Mouse (Mus musculus) CD4-positive, CD25-positive, alpha-beta regulatory T cell, adult 2 months (primary cell): ENCODE data around the gene A930009A15Rik.

Source experiments
- DNase-seq: peaks from one replicate; pipeline ENCODE4 v3.0.0-alpha.2; 2012; ENCODE audit warnings: low read depth, low spot score

A930009A15Rik gene

GRCm38 (mm10) chr10:115579494-115579893 lies 9.7 kb downstream of the A930009A15Rik start:
- no peak for DNase-seq

- DNase-seq: no peak
These were observed 12.2 kb downstream of the A930009A15Rik start for GRCm38 (mm10) chr10:115581971-115582370.

DNA sequence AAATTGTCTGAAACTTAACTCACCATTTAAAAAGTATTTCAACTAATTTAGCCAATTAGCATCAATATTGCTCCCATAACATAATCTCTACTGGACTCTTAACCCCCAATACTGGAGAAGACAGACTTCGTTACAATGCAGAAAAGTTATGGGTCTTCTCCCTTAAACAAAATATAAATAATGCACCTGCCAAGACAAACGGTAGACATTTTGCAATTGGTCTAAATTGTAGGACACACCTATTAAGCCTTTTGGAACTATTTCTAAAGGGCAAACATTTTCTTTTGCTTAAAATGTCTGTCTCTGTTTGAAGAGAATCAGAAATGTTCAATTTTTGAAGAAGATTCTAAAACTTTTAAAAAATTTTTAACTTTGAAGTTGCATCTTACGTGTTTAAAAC lies 13.3 kb downstream of the A930009A15Rik start:
- no peak for DNase-seq

GRCm38 (mm10) chr10:115584656-115585055 lies 14.9 kb downstream of the A930009A15Rik start:
- no peak for DNase-seq

DNA sequence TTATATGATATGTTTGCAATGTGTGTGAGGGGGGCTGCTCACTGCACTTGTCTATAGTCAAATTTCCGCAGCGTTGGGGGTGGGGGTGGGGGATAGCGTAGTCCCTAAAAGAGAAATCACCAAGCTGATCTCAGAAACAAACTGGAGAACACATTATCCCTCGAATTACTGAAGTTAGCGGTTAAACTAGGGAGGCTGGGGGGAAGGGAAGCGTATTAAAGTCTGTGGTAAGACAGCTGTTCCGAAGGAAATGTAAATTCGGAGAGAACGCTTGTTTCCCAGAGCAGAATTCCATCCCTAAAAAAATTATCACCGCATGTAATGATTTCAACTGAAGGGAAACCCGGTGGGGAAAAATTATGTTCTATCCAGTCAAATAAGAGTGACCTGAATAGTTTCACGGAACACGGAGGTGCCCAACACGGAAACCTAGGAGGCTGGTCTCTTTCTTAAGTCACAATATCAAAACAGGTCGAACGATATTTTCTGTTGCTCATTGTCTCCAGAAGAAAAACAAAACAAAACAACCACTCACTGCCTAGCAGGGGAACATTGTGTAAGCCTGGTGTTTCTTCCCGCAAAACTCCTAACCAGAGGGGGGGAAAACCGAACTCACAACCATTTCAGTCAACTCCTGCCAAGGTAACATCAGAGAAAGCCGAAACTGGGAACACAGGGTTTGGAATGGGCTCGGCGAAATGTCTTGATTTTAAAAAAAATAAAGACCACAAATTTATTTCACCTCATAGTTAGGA lies 15.9 kb downstream of the A930009A15Rik start:
- DNase-seq: no peak

DNA sequence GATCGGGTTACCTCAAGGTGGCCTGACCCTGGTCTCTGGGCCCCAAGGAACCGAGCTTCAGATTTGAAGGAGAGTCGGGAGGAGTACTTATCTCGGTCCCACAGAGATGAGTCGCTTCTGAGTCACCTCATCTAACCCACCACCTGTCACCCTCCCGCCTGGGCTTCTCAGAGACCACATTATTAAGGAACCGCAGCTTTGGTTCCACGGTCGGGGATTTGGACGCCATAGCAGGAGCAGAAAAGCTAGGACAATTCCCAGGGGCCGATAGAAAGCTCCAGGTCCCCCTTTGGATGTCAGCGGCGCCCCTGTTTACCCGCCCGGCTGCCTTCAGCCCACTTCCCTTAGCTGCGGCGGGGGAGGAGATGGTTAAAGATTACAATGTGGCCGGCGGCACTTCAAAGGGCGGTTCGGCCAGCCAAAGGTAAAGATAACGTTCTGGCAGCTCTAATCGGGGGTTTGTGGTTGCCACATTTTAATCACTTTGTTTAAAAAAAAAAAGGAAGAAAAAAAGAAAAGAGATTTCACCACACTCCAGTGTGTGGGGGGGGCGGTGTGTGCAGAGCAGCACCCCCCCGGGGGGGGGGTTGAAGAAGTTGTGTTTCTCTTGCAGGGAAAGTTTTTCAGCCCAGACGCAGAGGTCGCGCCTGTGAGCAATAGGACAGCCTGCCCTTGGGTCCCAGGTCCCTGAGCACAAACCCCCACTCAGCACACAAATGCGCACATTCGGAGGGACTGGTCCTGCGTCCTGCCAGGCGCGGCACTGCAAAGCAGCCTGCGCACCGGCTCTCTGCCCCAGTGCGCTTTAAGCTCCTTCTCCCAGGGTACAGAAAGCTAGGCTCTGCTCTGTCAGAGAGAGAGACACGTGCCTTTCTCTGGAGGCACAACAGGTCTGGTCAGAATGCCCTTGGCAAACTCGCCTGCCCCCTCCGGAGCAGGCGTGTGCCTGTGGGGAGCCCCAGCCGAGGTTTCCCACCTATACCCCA lies 16.8 kb downstream of the A930009A15Rik start:
- no peak for DNase-seq

GRCm38 (mm10) chr10:115587301-115587969 lies 17.6 kb downstream of the A930009A15Rik start, which contains the start of gene Lgr5:
Gene Lgr5, minus strand, starts transcription at chr10:115587780.
- no peak for DNase-seq

GRCm38 (mm10) chr10:115587979-115588378 lies 18.2 kb downstream of the A930009A15Rik start:
- DNase-seq: no peak

DNA sequence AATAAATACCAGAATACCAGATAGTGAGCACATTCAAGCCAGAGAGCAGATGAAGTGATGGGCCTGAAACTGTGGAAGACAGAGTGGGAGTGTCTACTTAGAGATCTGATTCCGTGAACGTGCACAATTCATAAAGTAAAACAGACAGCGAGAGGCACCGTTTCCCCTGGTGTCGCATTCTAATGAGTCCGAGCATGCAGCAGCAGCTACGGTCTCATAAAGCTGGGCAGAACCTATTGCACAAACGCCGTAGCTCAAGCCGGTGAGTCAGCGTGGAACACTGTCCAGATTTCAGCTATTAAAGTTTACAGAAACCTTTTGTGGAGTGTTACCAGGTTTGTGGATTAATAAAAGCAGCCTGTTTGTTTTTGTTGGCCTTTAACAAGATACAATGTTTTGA lies 23.4 kb downstream of the A930009A15Rik start:
- no peak for DNase-seq

GRCm38 (mm10) chr10:115593651-115594050 lies 23.9 kb downstream of the A930009A15Rik start:
- DNase-seq: no peak

GRCm38 (mm10) chr10:115595748-115596147 lies 26.0 kb downstream of the A930009A15Rik start:
- no peak for DNase-seq

- DNase-seq: peak; percentile 59
These were observed 47.9 kb downstream of the A930009A15Rik start for GRCm38 (mm10) chr10:115617456-115618287.

GRCm38 (mm10) chr10:115618288-115618856 lies 48.6 kb downstream of the A930009A15Rik start:
- DNase-seq: no peak

DNA sequence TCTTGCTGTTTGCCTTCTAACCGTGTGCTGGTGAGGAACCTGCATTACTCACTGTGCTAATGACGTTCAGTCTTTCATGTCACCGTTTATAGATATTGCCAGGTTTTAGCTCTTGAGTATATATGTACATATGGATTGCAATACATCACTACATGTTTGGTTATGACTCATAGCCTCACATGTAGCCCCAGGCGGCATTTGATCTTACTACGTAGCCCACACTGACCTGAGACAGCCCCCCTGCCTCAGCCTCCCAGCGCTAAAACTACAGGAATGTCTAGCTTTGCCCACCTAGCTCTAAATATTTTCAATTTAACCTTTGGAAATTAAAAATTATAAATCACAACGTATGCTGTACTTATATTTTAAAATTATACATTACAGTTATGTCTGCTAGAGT lies 53.7 kb downstream of the A930009A15Rik start:
- no peak for DNase-seq

GRCm38 (mm10) chr10:115623956-115624671 lies 54.3 kb downstream of the A930009A15Rik start:
- DNase-seq: peak; percentile 2

GRCm38 (mm10) chr10:115624957-115625356 lies 55.2 kb downstream of the A930009A15Rik start:
- DNase-seq: no peak

DNA sequence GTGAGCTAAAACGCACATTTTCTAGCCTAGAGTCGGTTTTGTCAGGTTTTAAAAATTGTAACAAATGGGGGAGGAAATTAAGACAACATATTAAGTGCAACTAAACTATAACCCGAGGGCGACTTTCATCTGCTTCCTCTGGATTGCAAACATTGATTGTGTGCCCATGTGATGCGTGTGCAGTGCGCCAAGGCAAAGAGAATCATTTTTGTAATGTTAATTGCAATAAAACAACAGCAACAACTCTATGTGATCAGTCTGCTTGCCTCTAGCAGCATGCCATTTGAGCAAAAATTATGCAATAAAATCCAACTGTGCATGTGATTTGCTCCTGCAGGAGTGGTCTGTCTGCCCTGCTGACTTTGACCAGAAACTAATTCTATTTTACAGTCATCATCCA lies 56.9 kb downstream of the A930009A15Rik start:
- DNase-seq: no peak
